Mouse (Mus musculus): ENCODE results near the gene Best1. TPM values are rescaled to one million over a fixed set of nuclear protein-coding genes. Genes with fewer than 3 reads are reported as not detected.

Best1 gene
- 2.5 TPM in 1 of 2 replicates, not detected in the other for total RNA-seq (2017)

DNA sequence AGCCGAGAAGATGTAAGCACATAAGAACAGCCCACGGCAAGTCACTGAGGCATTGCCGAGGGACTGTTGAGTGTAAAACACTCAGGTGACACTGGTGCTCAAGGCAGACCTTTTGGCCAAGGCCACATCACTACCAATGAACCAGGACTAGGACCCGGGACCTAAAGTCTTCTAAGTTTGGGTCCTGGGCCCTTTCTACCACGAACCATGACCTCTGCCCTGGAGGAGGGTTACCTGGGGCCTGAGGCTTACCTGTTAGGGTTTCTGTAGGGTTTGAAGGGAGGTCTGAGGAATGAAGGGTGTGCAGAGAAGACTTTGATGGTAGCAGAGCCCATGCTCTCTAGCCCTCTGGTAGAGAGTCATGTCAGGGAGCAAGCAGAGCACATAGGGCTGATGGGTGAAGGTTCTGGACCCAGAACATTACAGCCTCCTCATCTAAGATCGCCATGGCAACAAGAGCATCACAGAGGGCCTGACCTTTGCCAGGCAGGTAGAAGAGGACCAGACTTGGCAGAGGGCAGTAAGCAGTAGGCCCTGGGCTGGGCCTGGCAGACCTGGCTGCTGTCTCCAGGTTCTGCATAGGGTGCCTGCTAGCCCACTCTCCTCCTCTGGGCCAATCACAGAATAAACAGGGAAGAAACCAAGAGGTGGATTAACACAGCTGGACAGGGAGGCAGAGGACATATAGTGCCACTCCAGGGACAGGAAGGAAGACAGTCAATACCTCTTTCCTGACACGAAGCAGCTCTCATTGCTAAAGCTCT, at the start of gene Best1, which contains the start of gene Rab3il1:
Gene Best1 (minus strand): TSS at position 428 of the 764 bp plus-strand sequence.
Gene Rab3il1 (plus strand): TSS at position 464 of the 764 bp plus-strand sequence.
- ATAC-seq (replicated peaks in 1 of 2; ENCODE audit: insufficient read depth in 1 of 2, low FRiP score in 2 of 2, low TSS enrichment in 1 of 2, low read depth in 1 of 2, poor library complexity in 2 of 2, severe bottlenecking in 2 of 2) = no peak

DNA sequence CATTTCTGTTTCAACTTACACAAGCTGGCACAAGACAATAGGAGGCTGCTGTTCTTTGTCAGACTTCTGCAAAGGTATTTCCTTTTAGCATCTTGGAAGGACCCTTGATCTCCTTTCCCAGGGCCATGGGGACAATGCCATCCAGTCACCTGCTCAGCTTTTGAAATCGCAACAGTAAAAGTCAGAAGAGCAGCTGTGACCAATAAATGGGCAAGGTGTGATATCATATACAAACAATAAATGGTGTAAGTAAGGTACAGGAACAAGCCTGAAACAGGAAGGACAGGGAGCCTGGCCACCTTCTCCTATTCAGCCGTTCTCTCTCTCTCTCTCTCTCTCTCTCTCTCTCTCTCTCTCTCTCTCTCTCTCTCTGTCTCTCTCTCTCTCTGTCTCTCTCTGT, 49.0 kb upstream of the Best1 start:
- ATAC-seq (replicated peaks in 1 of 2; ENCODE audit: insufficient read depth in 1 of 2, low FRiP score in 2 of 2, low TSS enrichment in 1 of 2, low read depth in 1 of 2, poor library complexity in 2 of 2, severe bottlenecking in 2 of 2) = no peak

DNA sequence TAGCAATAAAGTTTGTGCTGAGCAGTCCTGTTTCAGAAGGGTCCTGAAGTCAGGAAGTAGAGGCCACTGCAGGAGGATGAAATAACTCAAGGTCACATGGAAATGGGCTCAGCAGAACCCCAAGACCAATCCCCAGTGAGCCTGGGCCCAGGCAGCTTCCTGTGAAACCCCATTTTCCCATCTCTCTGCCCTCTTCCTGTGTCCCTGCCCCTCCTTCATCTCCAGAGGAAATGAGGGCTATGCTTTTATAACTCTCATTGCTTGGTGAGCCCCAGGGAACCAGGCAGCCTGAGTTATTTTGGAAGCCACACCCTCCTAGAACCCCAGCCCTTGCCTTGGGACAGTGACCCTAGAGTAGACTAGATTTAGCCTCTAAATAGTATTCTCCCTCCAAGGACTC, 48.1 kb upstream of the Best1 start:
- ATAC-seq (replicated peaks in 1 of 2; ENCODE audit: insufficient read depth in 1 of 2, low FRiP score in 2 of 2, low TSS enrichment in 1 of 2, low read depth in 1 of 2, poor library complexity in 2 of 2, severe bottlenecking in 2 of 2) = no peak

DNA sequence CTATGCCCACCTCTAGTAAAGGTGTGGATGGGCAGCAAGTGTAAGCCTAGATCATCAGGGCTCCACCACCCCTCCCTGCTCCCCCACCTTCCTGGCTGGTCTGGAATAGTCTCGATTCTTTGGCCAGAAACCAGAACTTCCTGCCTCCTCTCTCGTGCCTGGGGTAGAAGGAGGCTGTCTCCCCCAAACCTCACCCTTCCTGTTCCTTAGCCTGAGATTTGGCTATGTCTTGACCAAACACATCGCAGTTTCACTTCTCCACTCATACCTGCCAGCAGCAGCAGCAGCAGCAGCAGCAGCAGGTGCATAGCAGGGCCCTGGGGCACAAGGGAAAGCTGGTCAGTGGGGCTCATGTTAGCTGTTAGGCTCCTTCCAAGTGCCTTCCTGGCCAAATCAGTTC, 45.5 kb upstream of the Best1 start:
- ATAC-seq (replicated peaks in 1 of 2; ENCODE audit: insufficient read depth in 1 of 2, low FRiP score in 2 of 2, low TSS enrichment in 1 of 2, low read depth in 1 of 2, poor library complexity in 2 of 2, severe bottlenecking in 2 of 2) = peak; percentile 57 to 58

DNA sequence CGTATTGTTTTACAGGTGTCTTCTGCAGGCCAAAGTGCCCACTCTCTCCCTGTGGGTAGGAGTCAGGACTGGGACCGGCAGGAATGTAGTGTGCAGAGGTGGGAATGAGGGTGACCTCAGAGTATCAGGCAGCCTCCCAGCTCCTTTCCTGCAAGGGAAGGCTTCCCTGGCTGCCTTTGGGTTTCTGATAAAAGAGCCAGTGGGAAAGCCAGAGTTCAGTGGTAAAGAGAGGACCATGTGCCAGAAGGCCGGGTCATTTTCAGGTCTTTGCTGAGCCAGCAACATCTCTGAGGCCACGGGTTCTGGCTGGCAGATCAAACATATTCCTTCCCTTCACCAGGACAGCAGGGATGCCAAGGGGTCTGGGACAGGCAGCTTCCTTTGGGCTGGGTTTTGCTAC, 44.9 kb upstream of the Best1 start:
- ATAC-seq (replicated peaks in 1 of 2; ENCODE audit: insufficient read depth in 1 of 2, low FRiP score in 2 of 2, low TSS enrichment in 1 of 2, low read depth in 1 of 2, poor library complexity in 2 of 2, severe bottlenecking in 2 of 2) = no peak

DNA sequence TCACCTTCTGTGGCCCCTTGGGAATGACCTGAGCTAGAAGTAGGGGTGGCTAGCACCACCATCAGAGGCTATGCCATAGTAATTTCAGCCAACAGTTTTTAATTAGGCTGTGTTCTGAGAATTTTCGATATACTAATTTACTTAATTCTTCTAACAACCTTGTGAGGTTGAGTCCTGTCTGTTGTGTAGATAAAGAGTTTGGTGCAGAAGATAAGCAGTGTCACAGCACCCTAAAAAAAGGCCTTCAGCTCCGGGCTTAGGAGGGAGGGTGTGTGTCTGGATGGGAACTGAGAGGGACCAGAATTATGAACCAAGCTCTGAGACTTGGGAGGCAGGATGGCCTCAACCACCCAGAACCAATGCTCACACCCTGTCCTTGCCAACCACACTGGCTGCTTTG, 44.3 kb upstream of the Best1 start:
- no peak for ATAC-seq (replicated peaks in 1 of 2; ENCODE audit: insufficient read depth in 1 of 2, low FRiP score in 2 of 2, low TSS enrichment in 1 of 2, low read depth in 1 of 2, poor library complexity in 2 of 2, severe bottlenecking in 2 of 2)

DNA sequence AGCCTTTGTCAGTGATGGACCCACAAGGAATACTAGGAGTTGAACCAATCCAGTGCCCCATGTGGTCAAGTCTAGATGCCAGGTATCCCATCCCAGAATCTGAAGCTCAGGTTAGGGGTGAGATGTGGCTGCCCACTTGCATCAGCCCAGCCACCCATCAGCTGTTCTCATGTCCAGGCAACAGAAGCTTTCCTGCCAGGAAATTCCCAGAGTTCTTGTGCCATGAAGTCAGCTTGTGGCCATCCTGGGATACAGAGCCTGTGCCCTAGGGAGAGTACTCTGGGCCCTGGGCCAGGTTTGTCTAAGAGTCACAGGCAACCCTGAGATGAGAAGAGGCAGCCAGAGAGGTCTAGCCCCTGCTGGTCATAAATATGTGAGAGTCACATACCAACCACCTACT, 42.2 kb upstream of the Best1 start:
- ATAC-seq (replicated peaks in 1 of 2; ENCODE audit: insufficient read depth in 1 of 2, low FRiP score in 2 of 2, low TSS enrichment in 1 of 2, low read depth in 1 of 2, poor library complexity in 2 of 2, severe bottlenecking in 2 of 2) = no peak

DNA sequence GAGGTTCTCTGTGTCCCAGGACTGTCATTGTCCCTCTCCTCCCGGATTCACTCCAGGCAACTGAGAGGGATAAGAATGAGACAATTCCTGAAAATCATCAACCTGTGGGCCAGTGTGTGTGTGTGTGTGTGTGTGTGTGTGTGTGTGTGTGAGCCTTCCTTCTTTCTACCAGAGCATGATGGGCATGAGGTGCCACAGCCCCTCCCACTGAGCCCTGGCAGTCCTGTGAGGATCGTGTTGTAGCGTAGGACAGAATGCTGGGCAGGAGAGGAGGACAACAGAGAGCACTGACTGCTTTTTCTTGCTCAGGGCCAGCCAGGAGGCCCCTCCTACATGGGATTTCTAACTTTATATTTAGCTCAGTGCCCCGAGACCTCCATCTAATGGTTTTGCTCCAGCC, 41.4 kb upstream of the Best1 start:
- ATAC-seq (replicated peaks in 1 of 2; ENCODE audit: insufficient read depth in 1 of 2, low FRiP score in 2 of 2, low TSS enrichment in 1 of 2, low read depth in 1 of 2, poor library complexity in 2 of 2, severe bottlenecking in 2 of 2) = no peak

DNA sequence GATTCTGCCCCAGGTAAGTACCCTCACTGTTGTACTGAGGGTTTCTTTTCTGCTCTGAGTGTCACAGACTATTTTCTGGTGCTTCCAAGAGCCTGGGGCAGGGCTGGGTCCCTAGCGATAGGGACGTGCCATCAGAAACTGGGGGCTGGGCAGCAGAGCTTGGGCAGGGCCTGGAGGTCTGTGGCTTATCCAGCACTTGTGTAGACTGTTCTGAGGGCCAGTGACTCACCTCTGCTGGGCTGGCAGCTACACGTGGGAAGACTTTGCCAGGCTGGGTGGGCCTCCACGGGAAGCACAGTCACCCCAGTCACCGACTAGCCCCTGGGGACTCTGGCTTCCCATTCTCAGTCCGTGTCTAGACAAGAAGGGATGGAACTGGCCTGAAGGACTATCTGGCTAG, 40.8 kb upstream of the Best1 start:
- no peak for ATAC-seq (replicated peaks in 1 of 2; ENCODE audit: insufficient read depth in 1 of 2, low FRiP score in 2 of 2, low TSS enrichment in 1 of 2, low read depth in 1 of 2, poor library complexity in 2 of 2, severe bottlenecking in 2 of 2)

DNA sequence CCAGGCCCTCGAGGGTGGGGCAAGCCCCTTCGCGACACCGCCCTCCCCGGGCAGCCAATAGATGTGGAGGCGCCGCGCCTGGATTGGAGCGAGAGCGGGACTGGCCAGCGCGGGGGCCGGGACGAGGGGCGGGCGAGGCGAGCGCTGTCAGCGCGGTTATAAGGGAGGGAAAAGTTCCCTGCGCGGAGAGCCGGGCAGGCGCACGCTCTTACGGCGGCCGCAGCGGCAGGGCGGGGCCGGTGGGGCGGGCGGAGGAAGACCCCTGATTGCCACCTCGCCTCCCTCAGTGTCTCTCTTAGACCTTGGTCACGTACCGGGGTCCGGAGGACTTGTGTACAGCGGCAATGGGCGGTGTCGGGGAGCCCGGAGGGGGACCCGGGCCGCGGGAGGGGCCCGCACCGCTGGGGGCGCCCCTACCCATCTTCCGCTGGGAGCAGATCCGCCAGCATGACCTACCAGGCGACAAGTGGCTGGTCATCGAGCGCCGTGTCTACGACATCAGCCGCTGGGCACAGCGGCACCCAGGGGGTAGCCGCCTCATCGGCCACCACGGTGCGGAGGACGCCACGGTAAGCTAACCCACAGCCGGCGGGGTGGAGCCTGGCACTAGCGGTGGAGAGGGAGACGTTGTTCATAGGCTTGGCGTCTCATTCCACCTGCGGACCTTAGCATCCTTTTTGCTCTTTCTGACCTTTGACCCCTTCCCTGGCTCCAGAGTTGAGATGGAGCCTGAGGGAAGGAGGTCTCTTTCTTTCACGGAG, 40.1 kb upstream of the Best1 start, which contains the start of gene Fads3:
Gene Fads3 (plus strand): TSS at position 182 of the 761 bp plus-strand sequence.
- ATAC-seq (replicated peaks in 1 of 2; ENCODE audit: insufficient read depth in 1 of 2, low FRiP score in 2 of 2, low TSS enrichment in 1 of 2, low read depth in 1 of 2, poor library complexity in 2 of 2, severe bottlenecking in 2 of 2) = peak; percentile 27 to 54; a peak in 2 of 4 replicates

DNA sequence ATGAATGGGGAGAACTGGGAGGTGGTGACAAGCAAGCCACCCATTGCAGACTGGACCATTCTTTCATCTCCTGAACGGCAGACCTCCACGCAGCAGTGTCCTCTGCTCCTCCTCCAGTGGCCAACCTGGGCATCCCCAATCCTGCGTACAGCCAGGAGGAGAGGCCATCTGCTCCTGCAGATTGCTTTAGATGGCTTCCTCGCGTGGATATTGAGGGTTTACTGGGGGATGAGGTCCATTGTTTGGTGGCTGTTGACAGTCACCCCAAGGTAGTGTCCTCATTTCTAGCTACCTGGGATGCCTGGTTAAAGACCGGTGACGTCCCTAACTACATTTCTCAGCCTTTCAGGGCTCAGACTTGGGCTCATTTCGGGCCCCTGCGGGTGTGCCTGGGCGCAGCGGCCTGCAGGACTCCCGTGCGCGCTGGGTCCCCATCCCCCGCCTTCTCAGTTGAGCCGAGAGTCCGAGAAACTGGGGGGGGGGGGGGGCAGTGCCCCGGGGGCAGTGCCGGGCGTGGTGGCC, 39.5 kb upstream of the Best1 start:
- ATAC-seq (replicated peaks in 1 of 2; ENCODE audit: insufficient read depth in 1 of 2, low FRiP score in 2 of 2, low TSS enrichment in 1 of 2, low read depth in 1 of 2, poor library complexity in 2 of 2, severe bottlenecking in 2 of 2) = no peak

DNA sequence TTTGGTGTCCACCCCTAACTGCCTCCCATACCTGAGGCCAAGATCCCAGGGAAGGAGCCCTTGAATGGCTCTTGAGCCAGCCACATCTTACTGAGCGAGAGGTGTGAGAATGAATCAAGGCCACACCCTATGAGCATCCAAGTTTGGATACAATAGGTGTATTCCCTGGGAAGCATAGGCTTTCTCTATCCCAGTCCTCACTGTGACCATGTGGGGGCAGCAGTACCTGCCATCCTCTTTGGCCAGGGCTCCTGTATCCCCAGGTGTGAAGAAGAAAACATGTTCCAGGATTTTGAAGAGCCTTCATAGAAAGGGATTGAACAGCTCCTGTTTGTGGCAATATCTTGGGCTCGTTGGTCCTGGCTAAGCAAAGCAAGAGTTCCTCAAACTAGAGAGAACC, 38.2 kb upstream of the Best1 start:
- ATAC-seq (replicated peaks in 1 of 2; ENCODE audit: insufficient read depth in 1 of 2, low FRiP score in 2 of 2, low TSS enrichment in 1 of 2, low read depth in 1 of 2, poor library complexity in 2 of 2, severe bottlenecking in 2 of 2) = no peak

DNA sequence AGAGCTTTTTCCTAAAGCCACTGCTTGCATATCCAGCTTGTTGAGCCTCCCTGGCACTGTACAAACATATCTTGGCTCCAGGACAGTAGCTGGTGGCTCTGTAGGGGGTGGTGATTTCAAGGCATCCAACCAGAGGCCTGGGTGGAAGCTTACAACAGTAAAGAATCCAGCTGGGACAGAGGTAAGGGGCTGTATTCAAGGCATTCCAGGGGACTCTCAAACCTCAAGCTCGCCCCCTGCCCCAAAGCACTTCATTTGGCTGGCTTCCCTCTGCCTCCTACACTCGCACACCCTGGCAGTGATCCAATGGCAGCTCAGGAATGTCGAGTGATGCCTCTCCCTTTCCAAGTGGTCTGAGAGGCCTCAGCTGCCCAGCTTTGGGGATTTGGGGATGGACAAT, 37.5 kb upstream of the Best1 start:
- ATAC-seq (replicated peaks in 1 of 2; ENCODE audit: insufficient read depth in 1 of 2, low FRiP score in 2 of 2, low TSS enrichment in 1 of 2, low read depth in 1 of 2, poor library complexity in 2 of 2, severe bottlenecking in 2 of 2) = no peak

DNA sequence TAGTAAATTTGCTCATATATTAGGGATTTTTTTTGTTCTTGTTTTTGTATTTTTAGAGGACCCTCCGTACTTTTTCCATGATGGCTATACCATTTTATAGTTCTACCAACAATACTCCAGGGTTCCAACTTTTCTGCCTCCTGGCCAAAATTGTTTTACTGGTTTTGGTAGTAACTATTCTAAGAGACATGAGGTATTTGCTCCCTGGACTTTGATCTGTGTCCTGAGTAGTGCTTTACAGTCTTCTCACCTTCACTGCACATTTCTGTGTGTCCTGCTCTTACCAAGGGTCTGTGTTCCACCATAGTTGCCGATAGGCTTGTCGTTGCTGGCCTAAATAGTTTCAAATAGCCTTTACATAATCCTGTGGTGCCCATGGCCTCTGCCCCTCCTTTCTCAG, 36.9 kb upstream of the Best1 start:
- ATAC-seq (replicated peaks in 1 of 2; ENCODE audit: insufficient read depth in 1 of 2, low FRiP score in 2 of 2, low TSS enrichment in 1 of 2, low read depth in 1 of 2, poor library complexity in 2 of 2, severe bottlenecking in 2 of 2) = no peak

DNA sequence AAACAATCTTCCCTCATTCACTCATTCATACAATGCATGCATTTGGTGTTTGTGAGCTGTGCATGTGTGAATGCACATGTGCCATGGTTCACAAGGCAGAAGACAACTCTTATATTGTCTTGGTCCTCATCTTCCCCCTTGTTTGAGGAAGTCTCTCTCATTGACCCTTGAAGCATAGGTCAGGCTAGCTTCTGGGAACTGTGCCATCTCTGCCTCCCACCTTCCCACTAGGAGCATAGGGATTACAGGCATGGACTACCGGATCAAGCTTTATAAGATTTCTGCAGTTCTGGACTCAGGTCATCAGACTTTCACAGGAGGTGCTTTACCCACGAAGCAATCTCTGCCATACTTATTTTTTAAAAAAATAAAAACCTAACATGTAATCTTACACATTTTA, 36.1 kb upstream of the Best1 start:
- ATAC-seq (replicated peaks in 1 of 2; ENCODE audit: insufficient read depth in 1 of 2, low FRiP score in 2 of 2, low TSS enrichment in 1 of 2, low read depth in 1 of 2, poor library complexity in 2 of 2, severe bottlenecking in 2 of 2) = no peak

DNA sequence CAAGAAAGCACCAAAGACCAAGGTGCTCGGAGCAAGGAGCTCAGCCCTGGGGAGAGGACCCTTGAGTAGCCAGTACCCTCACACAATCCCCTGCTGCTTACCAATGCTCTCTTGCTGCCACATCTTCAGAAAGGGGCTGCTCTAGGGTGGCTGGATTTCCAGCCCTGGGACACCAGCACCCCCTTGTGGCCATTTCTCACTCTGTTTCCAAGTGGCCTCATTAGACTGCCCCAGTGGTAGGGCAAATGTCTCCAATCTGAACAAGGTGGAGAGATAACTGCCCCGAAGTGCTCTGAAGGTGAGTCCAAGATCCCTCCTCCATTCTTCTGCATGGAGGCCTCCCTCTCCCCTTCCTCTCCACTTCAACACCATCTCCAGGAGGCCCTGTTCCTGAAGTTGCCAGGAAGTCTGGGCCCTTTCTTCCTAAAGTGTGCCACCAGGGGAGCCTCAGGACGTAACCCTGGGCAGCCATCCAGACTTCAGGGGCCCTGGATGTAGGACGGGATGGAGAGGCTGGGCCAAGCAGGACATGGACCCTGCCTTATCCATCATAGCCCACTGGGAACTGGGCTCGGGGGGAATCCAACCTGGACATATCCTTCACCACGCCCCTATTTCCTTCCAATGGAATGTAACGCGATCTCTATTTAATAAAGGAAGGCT, 33.5 kb upstream of the Best1 start:
- ATAC-seq (replicated peaks in 1 of 2; ENCODE audit: insufficient read depth in 1 of 2, low FRiP score in 2 of 2, low TSS enrichment in 1 of 2, low read depth in 1 of 2, poor library complexity in 2 of 2, severe bottlenecking in 2 of 2) = peak; percentile 63 to 65; a peak in 3 of 4 replicates

DNA sequence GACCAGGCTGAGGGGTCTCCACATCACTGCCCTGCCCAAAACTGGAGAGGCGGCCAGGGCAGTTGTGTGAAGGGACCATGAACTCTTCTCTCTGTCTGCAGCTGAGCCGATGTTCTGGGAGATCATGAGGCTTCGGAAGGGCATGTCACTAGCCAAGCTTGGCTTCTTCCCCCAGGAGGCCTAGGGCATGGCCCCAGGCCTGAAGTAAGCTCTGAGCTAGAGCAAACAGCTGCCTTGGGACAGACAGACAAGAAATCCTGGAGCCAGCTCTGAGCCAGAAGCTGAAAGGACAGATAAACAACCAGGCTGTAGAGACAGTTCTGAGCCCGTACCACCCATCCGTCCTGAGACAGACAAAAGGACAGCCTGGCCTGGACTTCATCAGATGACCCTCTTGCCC, 32.9 kb upstream of the Best1 start:
- no peak for ATAC-seq (replicated peaks in 1 of 2; ENCODE audit: insufficient read depth in 1 of 2, low FRiP score in 2 of 2, low TSS enrichment in 1 of 2, low read depth in 1 of 2, poor library complexity in 2 of 2, severe bottlenecking in 2 of 2)

Measured in hematopoietic stem cell, adult 5-6 weeks (primary cell).